Mouse (Mus musculus) G1E (cell line): ENCODE results near the gene Zc3h14. TPM values are rescaled to one million over a fixed set of nuclear protein-coding genes. Genes with fewer than 3 reads are reported as not detected.
A peak's percentile ranks its signal among the peaks of the same experiment; 100 is the strongest.

Experiments
- ATAC-seq: 2 replicates; pipeline ENCODE4 v1.8.0; 2016; ENCODE audit warnings: mild to moderate bottlenecking; ENCODE audit not compliant: insufficient number of reproducible peaks, poor library complexity, low FRiP score, severe bottlenecking; ENCODE audit errors: extremely low read depth
- DNase-seq: peaks from one replicate; pipeline ENCODE4 v3.0.0; 2012; ENCODE audit warnings: low spot score
- H3K27me3 ChIP-seq: 2 replicates; pipeline ENCODE4 v1.6.1; 2012; ENCODE audit warnings: mild to moderate bottlenecking, low read length, inconsistent platforms; ENCODE audit not compliant: insufficient read depth
- H3K36me3 ChIP-seq: replicated peaks from 2 replicates; pipeline ENCODE3; 2012; ENCODE audit warnings: mild to moderate bottlenecking, inconsistent platforms
- H3K4me1 ChIP-seq: 2 replicates; pipeline ENCODE4 v1.6.1; 2012; ENCODE audit warnings: low read depth, low read length, inconsistent platforms, mixed read lengths; ENCODE audit not compliant: insufficient read depth
- H3K4me3 ChIP-seq: 2 replicates; pipeline ENCODE4 v1.5.1; 2012; ENCODE audit warnings: low read depth, mild to moderate bottlenecking, inconsistent platforms, low read length, moderate library complexity, mixed read lengths
- H3K9me3 ChIP-seq: replicated peaks from 2 replicates; pipeline ENCODE4 v1.6.1; 2012; ENCODE audit warnings: inconsistent platforms
- CTCF ChIP-seq: IDR thresholded peaks from 2 replicates; pipeline ENCODE4 v1.5.1; 2012; ENCODE audit warnings: low read depth, low read length, inconsistent platforms, mixed read lengths
- GATA1 ChIP-seq: IDR thresholded peaks from 2 replicates; pipeline ENCODE4 v1.6.1; 2012; ENCODE audit warnings: borderline replicate concordance, low read length, inconsistent platforms, mixed read lengths
- GATA2 ChIP-seq: IDR thresholded peaks from 2 replicates; pipeline ENCODE4 v1.6.1; 2012; ENCODE audit warnings: low read depth, low read length, inconsistent platforms, borderline replicate concordance
- POLR2AphosphoS5 ChIP-seq: IDR thresholded peaks from 2 replicates; pipeline ENCODE4 v1.6.1; 2012; ENCODE audit warnings: low read depth, low read length, inconsistent platforms; ENCODE audit not compliant: insufficient replicate concordance
- TAL1 ChIP-seq: conservative IDR thresholded peaks from 2 replicates; pipeline ENCODE4 v1.6.1; 2012; ENCODE audit warnings: low read depth, low read length, inconsistent platforms, mixed read lengths
- polyA plus RNA-seq: library from polyadenylated mRNA; stranded (reverse); fragments of >175 nt; gene quantifications from 2 replicates; pipeline ENCODE4 v1.2.3, GENCODE M21; 2012
- total RNA-seq, 2 experiments: library from RNA; stranded (forward) in 1 of 2; stranded (reverse) in 1 of 2; fragments of 200-1000 nt in 1 of 2; fragments of >200 nt in 1 of 2; fragmentation: Nextera tagmentation in 1 of 2; gene quantifications; 2 replicates each; pipeline ENCODE4 v1.2.3; 2014 to 2017

The Zc3h14 gene
- total and polyA plus RNA-seq, 3 experiments, result 19.5 to 667 (median 226) TPM

DNA sequence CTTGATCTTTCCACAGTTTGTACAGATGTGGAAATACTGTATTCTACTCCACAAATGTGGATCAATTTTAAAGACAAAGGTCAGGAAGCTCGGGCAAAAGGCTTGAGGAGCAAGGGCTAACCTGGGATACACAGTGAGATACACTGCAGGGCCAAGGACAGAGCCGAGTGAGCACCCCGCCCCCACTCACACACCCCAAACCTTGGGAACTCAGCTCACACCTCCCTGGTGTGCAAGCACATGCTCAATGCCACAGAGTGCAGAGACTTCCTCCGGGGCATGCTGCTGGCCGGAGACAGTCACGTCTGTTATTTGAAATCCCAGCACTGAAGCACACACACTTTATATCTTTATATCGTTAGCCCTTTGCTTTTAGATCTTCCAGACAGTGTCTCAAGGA lies 20.7 kb upstream of the Zc3h14 start:
- ATAC-seq (no peak), DNase-seq (no peak)
- peaks cover 42% of the 10 kb centered on the region for H3K36me3 ChIP-seq
- H3K27me3 ChIP-seq, result no peaks in the 10 kb centered on the region
- no peaks in the 10 kb centered on the region for H3K9me3 ChIP-seq
- H3K4me1 ChIP-seq, result no peaks in the 10 kb centered on the region
- H3K4me3 ChIP-seq, result no peak overlapping the region
- TF ChIP-seq CTCF, result no peak
- no peak for TF ChIP-seq TAL1
- no peak for TF ChIP-seq GATA1
- TF ChIP-seq POLR2AphosphoS5, result no peak
- no peak for TF ChIP-seq GATA2

DNA sequence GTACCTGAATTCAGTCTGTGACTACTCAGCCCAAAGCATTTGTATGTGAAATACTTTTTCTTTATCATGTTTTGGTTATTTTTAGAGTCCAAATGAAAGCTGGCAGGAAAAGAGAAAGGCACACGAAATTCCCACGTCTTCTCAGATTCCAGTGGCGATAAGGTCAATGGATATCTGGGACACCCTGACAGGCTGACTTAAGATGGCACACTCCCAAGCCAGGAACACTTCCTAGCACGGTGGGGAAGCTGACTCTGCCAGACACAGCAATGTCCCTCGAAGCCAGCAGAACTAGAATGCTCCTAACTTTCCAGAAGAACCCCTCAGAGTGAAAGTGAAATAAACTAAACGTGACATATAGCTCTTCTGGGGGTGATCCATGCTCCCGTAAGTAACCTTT lies 19.6 kb upstream of the Zc3h14 start:
- Histone ChIP-seq H3K27me3 (no peaks in the 10 kb centered on the region), H3K9me3 (no peaks in the 10 kb centered on the region), H3K4me1 (peaks cover 4% of the 10 kb centered on the region; the same call in 1 of the 2 replicates), H3K36me3 (peaks cover 50% of the 10 kb centered on the region), H3K4me3 (no peak overlapping the region)
- TF ChIP-seq TAL1, result no peak
- no peak for TF ChIP-seq POLR2AphosphoS5
- no peak for TF ChIP-seq CTCF
- TF ChIP-seq GATA2, result no peak
- no peak for TF ChIP-seq GATA1
- ATAC-seq (no peak), DNase-seq (no peak)

DNA sequence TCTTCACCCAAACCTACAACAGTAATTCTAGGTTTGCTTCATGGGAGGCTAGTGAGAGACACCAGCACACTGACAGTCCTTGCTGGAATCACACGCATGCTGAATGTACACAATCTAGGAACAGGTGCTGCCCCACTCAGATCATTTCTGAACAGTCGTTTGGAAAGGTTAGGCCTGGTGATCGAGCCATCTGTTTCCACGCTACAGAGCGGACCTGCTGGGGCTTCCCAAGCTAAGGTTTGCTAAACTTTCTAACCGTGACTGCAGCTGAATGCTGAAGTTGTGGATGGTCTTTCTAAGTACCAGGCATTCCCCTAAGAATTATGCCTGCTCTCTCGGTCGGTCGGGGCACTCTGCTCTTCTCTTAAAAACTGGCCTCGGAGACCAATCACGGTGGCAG lies 16.1 kb upstream of the Zc3h14 start:
- peaks cover 32% of the 10 kb centered on the region for H3K4me1 ChIP-seq
- no peak overlapping the region for H3K4me3 ChIP-seq
- peaks cover 39% of the 10 kb centered on the region for H3K36me3 ChIP-seq
- ATAC-seq (no peak), DNase-seq (no peak)
- no peaks in the 10 kb centered on the region for H3K9me3 ChIP-seq
- no peak for TF ChIP-seq GATA1
- no peak for TF ChIP-seq TAL1
- no peak for TF ChIP-seq POLR2AphosphoS5
- no peak for TF ChIP-seq CTCF
- TF ChIP-seq GATA2, result no peak
- H3K27me3 ChIP-seq, result no peaks in the 10 kb centered on the region

DNA sequence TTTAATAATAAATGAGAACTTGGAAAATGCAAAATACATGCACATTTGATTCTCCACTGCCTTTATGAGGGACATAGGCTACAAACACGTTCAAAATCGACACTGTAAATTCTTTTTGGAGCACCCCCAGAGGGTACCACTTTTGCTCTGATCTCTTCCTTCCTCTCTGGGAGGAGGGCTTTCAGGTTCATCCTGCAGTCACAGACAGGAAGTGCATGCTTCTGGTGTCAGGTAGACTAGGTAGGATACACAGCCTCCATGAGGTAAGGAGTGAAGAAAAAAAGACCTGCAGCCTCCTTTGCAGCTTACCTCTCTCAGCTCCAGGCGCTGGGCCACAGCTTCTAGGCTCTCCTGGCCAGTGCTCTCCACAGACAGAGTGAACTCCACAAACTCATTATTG lies 13.6 kb upstream of the Zc3h14 start:
- H3K4me1 ChIP-seq, result peaks cover 48% of the 10 kb centered on the region
- TF ChIP-seq CTCF (no peak), GATA1 (no peak), TAL1 (no peak), GATA2 (no peak), POLR2AphosphoS5 (no peak)
- peak overlapping the region; percentile 73 for H3K4me3 ChIP-seq
- ATAC-seq (no peak), DNase-seq (no peak)
- H3K36me3 ChIP-seq, result peaks cover 31% of the 10 kb centered on the region
- H3K27me3 ChIP-seq, result no peaks in the 10 kb centered on the region
- no peaks in the 10 kb centered on the region for H3K9me3 ChIP-seq

DNA sequence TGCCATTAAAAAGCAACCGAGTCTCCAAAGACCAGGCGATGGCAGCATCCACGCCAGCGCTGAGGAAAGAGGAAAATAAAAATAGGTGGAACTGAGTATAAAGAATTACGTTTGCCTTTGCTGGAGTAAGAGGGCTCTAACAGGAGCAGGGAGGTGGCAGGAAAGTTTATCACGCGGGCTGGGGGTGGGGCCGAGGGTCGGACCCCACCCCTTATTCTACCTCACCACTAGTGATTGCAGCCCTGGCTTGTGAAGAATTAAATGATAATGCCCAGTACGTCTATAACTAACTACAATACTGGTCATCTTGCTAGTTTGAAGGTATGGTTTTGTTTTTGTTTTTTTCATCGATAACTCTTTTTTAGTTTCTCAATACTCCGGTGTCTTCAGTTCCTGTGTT lies 13.0 kb upstream of the Zc3h14 start:
- Histone ChIP-seq H3K4me3 (peak overlapping the region; percentile 73), H3K9me3 (no peaks in the 10 kb centered on the region), H3K27me3 (0 out of 2 replicates have a peak, but pooled peaks cover 2% of the 10 kb centered on the region), H3K36me3 (peaks cover 29% of the 10 kb centered on the region), H3K4me1 (peaks cover 52% of the 10 kb centered on the region)
- no peak for TF ChIP-seq POLR2AphosphoS5
- no peak for TF ChIP-seq CTCF
- TF ChIP-seq TAL1, result no peak
- no peak for TF ChIP-seq GATA1
- TF ChIP-seq GATA2, result no peak
- DNase-seq (peak; percentile 20), ATAC-seq (no peak)

DNA sequence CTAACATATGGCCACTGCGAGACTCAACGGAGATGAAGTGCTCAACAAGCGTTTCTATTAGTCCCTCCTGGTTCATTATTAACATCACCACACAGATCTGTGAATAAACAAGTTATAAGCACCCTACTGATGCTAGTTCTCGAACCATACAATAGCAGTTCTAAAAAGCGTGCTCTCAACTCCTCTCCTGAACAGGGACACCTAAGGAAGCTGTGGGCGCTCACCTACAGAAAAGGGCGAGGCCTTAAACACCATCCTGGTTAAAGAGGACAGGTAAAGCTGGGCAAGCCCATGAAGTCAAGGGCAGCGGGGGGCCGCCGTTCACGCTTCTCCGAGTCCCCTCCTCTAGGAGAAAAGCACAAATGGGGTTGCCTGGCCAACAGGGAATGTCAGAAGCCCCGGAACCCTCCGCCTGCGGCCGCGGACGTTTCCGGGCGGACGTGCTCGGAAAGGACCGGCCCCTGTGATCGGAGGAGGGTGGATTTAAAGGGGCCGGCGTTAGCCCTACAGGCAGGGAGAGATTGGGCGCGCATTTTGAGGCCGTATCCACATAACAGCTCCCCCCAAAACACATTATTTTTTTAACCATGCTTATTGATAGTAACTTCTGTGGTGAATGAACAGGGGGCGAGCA lies 12.4 kb upstream of the Zc3h14 start:
- TF ChIP-seq CTCF (no peak), GATA1 (no peak), TAL1 (no peak), GATA2 (no peak), POLR2AphosphoS5 (no peak)
- H3K36me3 ChIP-seq, result peaks cover 24% of the 10 kb centered on the region
- DNase-seq, result peak; percentile 97
- H3K4me1 ChIP-seq, result peaks cover 52% of the 10 kb centered on the region
- H3K4me3 ChIP-seq, result peak overlapping the region; percentile 73
- H3K27me3 ChIP-seq, result peaks cover 2% of the 10 kb centered on the region; the same call in 1 of the 2 replicates
- peak; percentile 90 for ATAC-seq
- 0 out of 2 replicates have a peak, but pooled peaks cover 1% of the 10 kb centered on the region for H3K9me3 ChIP-seq
